Mouse (Mus musculus): ENCODE results near the gene Ppp4r2. TPM values are rescaled to one million over a fixed set of nuclear protein-coding genes. Genes with fewer than 3 reads are reported as not detected.

The Ppp4r2 gene
- 4.5 and 8.3 TPM in 2 replicates for polyA plus RNA-seq (2012; rRNA removed)

DNA sequence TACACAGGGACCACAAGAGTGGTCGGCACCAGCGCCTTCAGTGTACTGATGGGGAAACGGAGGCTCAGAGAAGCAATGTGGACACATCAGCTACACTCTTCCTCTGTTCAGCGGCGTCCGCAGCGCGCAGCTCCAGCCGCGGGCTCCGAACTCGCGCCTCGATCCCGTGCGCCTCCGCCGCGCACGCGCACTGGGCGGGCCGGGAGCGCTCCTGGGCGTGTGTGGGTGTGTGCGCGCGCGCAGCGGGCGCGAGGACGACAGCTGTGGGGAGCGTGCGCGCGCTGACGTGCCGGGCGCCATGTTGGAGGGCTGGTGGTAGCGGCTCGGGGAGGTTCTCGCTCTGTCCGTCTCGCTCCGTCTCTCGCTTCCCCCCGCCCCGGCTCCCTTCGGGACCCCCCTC, at the start of gene Ppp4r2:
TSS of gene Ppp4r2 (plus strand) at position 268 of the 400 bp plus-strand sequence.
- Histone ChIP-seq H3K27ac (ENCODE audit: insufficient read depth, low read depth, low read length) (no peak within 1 kb of the TSS; the same call in none of the 2 replicates), H3K4me1 (ENCODE audit: control insufficient read depth, insufficient read depth, insufficient read length, low read length) (peaks cover 4% of the 10 kb centered on the region), H3K27me3 (ENCODE audit: control insufficient read depth, insufficient read depth, low read length) (no peaks in the 10 kb centered on the region), H3K4me3 (ENCODE audit: low read depth, low read length) (peak within 1 kb of the TSS; percentile 100), H3K36me3 (ENCODE audit: control insufficient read depth, insufficient read depth, low read length) (peaks cover 18% of the 10 kb centered on the region)
- TF ChIP-seq POLR2A (IDR thresholded peaks at IDR 0.05; ENCODE audit: low read depth, low read length) = no peak
- WGBS = 1% methylated on average over 35 of the region's 50 CpGs

GRCm38 (mm10) chr6:100787726-100788125, 45.7 kb upstream of the Ppp4r2 start:
- Histone ChIP-seq H3K4me1 (ENCODE audit: control insufficient read depth, insufficient read depth, insufficient read length, low read length) (no peaks in the 10 kb centered on the region), H3K27me3 (ENCODE audit: control insufficient read depth, insufficient read depth, low read length) (no peaks in the 10 kb centered on the region), H3K36me3 (ENCODE audit: control insufficient read depth, insufficient read depth, low read length) (no peaks in the 10 kb centered on the region), H3K4me3 (ENCODE audit: low read depth, low read length) (no peak overlapping the region), H3K27ac (ENCODE audit: insufficient read depth, low read depth, low read length) (no peak overlapping the region)
- TF ChIP-seq CTCF (IDR thresholded peaks at IDR 0.05; ENCODE audit: extremely low read depth, insufficient read length, insufficient replicate concordance, low read depth, low read length) (no peak), POLR2A (IDR thresholded peaks at IDR 0.05; ENCODE audit: low read depth, low read length) (no peak)
- 100% methylated on average over 1 of the region's 1 CpGs for WGBS

DNA sequence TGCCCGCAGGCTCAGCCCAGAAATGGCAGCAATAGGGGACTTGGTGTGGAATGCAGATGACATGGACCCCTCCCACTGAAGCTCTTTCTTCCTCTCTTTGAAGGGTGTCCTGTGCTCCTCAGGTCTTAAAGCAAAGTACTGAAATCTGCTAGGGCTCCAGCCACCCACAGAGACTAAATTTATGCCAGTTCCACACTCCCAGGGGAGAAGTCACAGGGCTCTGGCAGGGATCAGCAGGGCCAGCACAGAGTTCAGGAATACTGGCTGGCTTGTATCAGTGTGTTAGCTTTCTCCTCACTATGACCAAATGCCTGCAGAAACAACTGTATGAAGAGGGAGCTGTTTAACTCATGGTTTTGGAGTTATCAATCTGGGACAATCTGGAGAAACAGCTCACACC, 44.3 kb upstream of the Ppp4r2 start:
- WGBS = 94% methylated on average over 1 of the region's 1 CpGs
- no peak for TF ChIP-seq POLR2A (IDR thresholded peaks at IDR 0.05; ENCODE audit: low read depth, low read length)
- no peak for TF ChIP-seq CTCF (IDR thresholded peaks at IDR 0.05; ENCODE audit: extremely low read depth, insufficient read length, insufficient replicate concordance, low read depth, low read length)

DNA sequence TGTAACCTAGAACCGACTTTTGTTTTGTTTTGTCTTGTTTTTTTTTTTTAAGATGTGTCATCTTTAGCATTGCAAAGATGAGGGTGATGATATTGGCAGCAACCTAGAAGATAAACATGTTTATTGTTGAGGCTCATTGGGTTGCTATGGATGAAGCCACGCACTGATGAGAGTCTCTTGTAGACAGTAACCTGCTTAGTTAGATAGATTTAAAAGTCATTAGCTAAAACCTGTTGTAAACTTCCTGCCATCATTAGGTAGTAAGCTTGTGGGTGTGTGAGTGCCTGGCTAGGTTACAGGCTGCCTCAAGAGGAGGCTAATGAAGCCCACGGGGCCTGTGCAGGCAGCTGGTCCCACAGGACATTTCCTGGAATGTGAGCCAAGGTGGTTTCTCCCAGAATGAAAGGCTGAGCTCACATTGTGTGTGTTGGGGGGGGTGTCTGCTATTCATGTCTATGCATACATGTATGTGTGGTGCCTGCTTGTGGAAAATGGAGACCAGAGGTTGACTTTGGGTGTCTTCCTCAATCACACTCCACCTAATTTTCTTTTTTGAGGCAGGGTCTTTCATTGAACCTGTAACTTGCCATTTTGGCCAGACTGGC, 41.3 kb upstream of the Ppp4r2 start:
- no peaks in the 10 kb centered on the region for H3K4me1 ChIP-seq (ENCODE audit: control insufficient read depth, insufficient read depth, insufficient read length, low read length)
- WGBS = 37% methylated on average over 3 of the region's 3 CpGs
- TF ChIP-seq POLR2A (IDR thresholded peaks at IDR 0.05; ENCODE audit: low read depth, low read length) (no peak), CTCF (IDR thresholded peaks at IDR 0.05; ENCODE audit: extremely low read depth, insufficient read length, insufficient replicate concordance, low read depth, low read length) (no peak)

More for the DNA sequence above, 44.3 kb upstream of the Ppp4r2 start:
- Histone ChIP-seq H3K4me3 (ENCODE audit: low read depth, low read length) (no peak overlapping the region), H3K36me3 (ENCODE audit: control insufficient read depth, insufficient read depth, low read length) (no peaks in the 10 kb centered on the region), H3K27ac (ENCODE audit: insufficient read depth, low read depth, low read length) (no peak overlapping the region), H3K4me1 (ENCODE audit: control insufficient read depth, insufficient read depth, insufficient read length, low read length) (no peaks in the 10 kb centered on the region), H3K27me3 (ENCODE audit: control insufficient read depth, insufficient read depth, low read length) (no peaks in the 10 kb centered on the region)

DNA sequence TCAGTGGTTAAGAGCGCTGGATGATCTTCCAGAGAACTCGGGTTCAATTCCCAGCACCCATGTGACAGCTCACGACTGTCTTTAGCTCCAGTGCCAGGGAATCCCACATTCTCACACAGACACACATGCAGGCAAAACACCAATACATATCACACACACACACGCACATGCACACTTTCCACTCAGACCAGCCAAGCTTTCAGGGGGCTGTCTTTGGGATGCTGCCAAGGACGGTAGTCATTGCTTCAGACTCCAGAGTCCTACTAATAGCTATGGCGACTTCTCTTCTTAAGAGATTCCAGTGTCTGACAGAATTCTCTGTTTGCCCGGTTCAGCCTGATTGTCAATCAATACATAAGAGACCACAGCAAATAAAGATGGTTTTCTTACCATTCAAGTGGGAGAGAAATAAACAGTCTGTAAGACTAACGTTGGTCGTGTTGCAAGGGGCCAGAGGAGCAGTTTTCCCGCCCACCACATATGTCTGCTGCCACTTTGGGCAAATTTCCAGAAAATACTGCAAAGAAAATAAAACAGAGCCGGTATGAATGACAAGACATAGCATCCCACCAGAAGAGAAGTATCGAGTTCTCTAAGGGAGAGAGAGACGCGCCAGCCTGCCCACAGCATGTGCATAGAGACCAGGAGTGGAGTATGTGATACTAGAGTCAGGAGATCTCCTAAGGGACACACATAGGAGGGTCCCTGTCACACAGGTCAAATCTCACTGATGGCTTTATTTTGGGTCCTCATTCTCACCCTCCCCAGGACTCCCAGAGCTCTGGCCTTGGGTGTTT, 40.3 kb upstream of the Ppp4r2 start:
- H3K36me3 ChIP-seq (ENCODE audit: control insufficient read depth, insufficient read depth, low read length) = no peaks in the 10 kb centered on the region
- H3K27ac ChIP-seq (ENCODE audit: insufficient read depth, low read depth, low read length) = no peak overlapping the region
- H3K4me1 ChIP-seq (ENCODE audit: control insufficient read depth, insufficient read depth, insufficient read length, low read length) = no peaks in the 10 kb centered on the region
- 71% methylated on average over 14 of the region's 14 CpGs for WGBS
- TF ChIP-seq CTCF (IDR thresholded peaks at IDR 0.05; ENCODE audit: extremely low read depth, insufficient read length, insufficient replicate concordance, low read depth, low read length) (no peak), POLR2A (IDR thresholded peaks at IDR 0.05; ENCODE audit: low read depth, low read length) (no peak)
- H3K27me3 ChIP-seq (ENCODE audit: control insufficient read depth, insufficient read depth, low read length) = no peaks in the 10 kb centered on the region
- no peak overlapping the region for H3K4me3 ChIP-seq (ENCODE audit: low read depth, low read length)

More for the DNA sequence above, 41.3 kb upstream of the Ppp4r2 start:
- Histone ChIP-seq H3K27me3 (ENCODE audit: control insufficient read depth, insufficient read depth, low read length) (no peaks in the 10 kb centered on the region), H3K4me3 (ENCODE audit: low read depth, low read length) (no peak overlapping the region), H3K36me3 (ENCODE audit: control insufficient read depth, insufficient read depth, low read length) (no peaks in the 10 kb centered on the region), H3K27ac (ENCODE audit: insufficient read depth, low read depth, low read length) (no peak overlapping the region)

- Histone ChIP-seq H3K27me3 (ENCODE audit: control insufficient read depth, insufficient read depth, low read length) (no peaks in the 10 kb centered on the region), H3K4me3 (ENCODE audit: low read depth, low read length) (no peak overlapping the region), H3K36me3 (ENCODE audit: control insufficient read depth, insufficient read depth, low read length) (no peaks in the 10 kb centered on the region), H3K4me1 (ENCODE audit: control insufficient read depth, insufficient read depth, insufficient read length, low read length) (no peaks in the 10 kb centered on the region; the same call in none of the 2 replicates), H3K27ac (ENCODE audit: insufficient read depth, low read depth, low read length) (no peak overlapping the region)
- TF ChIP-seq POLR2A (IDR thresholded peaks at IDR 0.05; ENCODE audit: low read depth, low read length) (no peak), CTCF (IDR thresholded peaks at IDR 0.05; ENCODE audit: extremely low read depth, insufficient read length, insufficient replicate concordance, low read depth, low read length) (no peak)
- WGBS = 21% methylated on average over 6 of the region's 6 CpGs
These were observed 37.6 kb upstream of the Ppp4r2 start for GRCm38 (mm10) chr6:100795797-100796196.

DNA sequence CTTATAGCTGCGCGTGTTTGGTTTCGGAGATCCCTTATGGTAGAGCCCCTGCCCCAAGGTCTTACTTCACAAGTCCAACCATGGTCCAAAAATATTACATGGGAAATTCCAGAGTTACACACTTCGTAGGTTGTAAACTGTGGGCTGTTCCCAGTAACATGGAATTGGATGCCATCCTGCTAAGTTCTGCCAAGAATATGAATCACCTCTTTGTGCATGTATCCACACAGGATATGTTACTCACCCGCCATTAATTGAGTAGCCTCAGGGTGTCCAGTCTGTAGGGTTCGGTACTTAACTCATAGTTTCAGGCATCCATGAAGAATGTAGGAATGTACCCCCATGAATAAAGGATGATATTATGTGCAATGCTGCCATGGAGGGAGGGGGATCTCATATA, 34.1 kb upstream of the Ppp4r2 start:
- TF ChIP-seq CTCF (IDR thresholded peaks at IDR 0.05; ENCODE audit: extremely low read depth, insufficient read length, insufficient replicate concordance, low read depth, low read length) (no peak), POLR2A (IDR thresholded peaks at IDR 0.05; ENCODE audit: low read depth, low read length) (no peak)
- no peaks in the 10 kb centered on the region; the same call in none of the 2 replicates for H3K4me1 ChIP-seq (ENCODE audit: control insufficient read depth, insufficient read depth, insufficient read length, low read length)
- WGBS = 76% methylated on average over 6 of the region's 6 CpGs

More for the DNA sequence above, 34.1 kb upstream of the Ppp4r2 start:
- no peak overlapping the region for H3K4me3 ChIP-seq (ENCODE audit: low read depth, low read length)
- no peak overlapping the region for H3K27ac ChIP-seq (ENCODE audit: insufficient read depth, low read depth, low read length)
- H3K27me3 ChIP-seq (ENCODE audit: control insufficient read depth, insufficient read depth, low read length) = no peaks in the 10 kb centered on the region
- no peaks in the 10 kb centered on the region for H3K36me3 ChIP-seq (ENCODE audit: control insufficient read depth, insufficient read depth, low read length)
